Mouse (Mus musculus) cortical plate, adult 2 months (tissue): ENCODE data around the gene Dph5. TPM values are rescaled to one million over a fixed set of nuclear protein-coding genes. Genes with fewer than 3 reads are reported as not detected.
"Not testable (repeated sequence)": the region's sequence is repeated elsewhere in the genome, so short reads cannot be mapped to it uniquely, and the experiment has no call there.

ENCODE experiments used
- H3K27ac ChIP-seq: fragments of 200-500 bp; 2 replicates; pipeline ENCODE4 v1.5.1; 2012; ENCODE audit warnings: low read length, control low read depth, inconsistent platforms; ENCODE audit not compliant: insufficient read depth
- H3K4me1 ChIP-seq: fragments of 200-500 bp; 2 replicates; pipeline ENCODE4 v1.6.1; 2011; ENCODE audit warnings: low read length; ENCODE audit not compliant: control insufficient read depth, insufficient read depth
- H3K4me3 ChIP-seq: fragments of 200-500 bp; 2 replicates; pipeline ENCODE4 v1.5.1; 2011; ENCODE audit warnings: mild to moderate bottlenecking, low read length, control low read depth; ENCODE audit not compliant: insufficient read depth
- CTCF ChIP-seq: fragments of 200-500 bp; IDR thresholded peaks from 2 replicates; pipeline ENCODE4 v1.5.1; 2011; ENCODE audit warnings: mild to moderate bottlenecking, control low read depth, low read length; ENCODE audit not compliant: insufficient read depth; ENCODE audit errors: extremely low read depth
- POLR2A ChIP-seq: fragments of 200-500 bp; IDR thresholded peaks from 2 replicates; pipeline ENCODE4 v1.6.1; 2011; ENCODE audit warnings: mild to moderate bottlenecking, low read length, control low read depth; ENCODE audit not compliant: insufficient read depth; ENCODE audit errors: extremely low read depth
- polyA plus RNA-seq: library from polyadenylated mRNA; depleted of rRNA; stranded (reverse); fragments of >200 nt; gene quantifications from 2 replicates; pipeline ENCODE4 v1.2.3, GENCODE M21; 2012

Dph5 gene
- polyA plus RNA-seq, 1 experiment, result 14.2 TPM

DNA sequence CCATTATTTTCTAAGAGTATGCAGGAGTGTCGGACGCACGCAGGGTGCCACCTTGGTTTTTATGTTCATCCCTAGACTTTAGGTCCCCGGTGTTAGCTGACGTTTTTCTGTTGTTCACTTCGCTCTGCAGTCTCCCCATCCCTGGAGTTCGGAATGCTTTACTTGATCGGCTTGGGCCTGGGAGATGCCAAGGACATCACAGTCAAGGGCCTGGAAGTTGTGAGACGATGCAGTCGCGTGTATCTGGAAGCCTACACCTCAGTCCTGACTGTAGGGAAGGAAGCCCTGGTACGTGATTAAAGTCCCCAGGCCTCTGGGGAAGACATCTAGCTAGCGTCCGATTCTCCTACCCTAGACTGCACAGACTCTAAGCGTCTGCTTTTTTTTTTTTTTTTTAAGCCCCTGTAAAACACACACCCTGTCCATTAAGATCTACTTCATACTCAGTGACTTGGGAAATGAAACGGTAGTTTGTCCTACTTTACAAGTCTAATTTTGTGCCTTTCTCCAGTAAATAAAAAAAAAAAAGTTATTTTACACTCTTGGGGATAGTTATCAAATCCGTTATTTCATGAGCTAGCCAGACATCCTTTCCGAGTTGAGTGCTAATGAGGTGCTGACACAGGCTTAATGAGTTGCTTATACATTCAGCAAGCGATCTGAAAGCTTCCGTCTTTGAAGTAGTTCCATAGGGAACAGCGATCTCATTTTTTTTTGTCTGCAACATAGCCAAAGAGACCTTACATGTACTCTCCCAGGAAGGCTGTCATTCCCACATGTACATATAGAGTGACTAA is 871 bp downstream of the Dph5 start:
- no peak for TF ChIP-seq POLR2A
- TF ChIP-seq CTCF, result no peak
- peak overlapping the region; percentile 94 for H3K4me3 ChIP-seq
- H3K27ac ChIP-seq, result no peak overlapping the region
- H3K4me1 ChIP-seq, result peaks cover 2% of the 10 kb centered on the region; the same call in 1 of the 2 replicates

DNA sequence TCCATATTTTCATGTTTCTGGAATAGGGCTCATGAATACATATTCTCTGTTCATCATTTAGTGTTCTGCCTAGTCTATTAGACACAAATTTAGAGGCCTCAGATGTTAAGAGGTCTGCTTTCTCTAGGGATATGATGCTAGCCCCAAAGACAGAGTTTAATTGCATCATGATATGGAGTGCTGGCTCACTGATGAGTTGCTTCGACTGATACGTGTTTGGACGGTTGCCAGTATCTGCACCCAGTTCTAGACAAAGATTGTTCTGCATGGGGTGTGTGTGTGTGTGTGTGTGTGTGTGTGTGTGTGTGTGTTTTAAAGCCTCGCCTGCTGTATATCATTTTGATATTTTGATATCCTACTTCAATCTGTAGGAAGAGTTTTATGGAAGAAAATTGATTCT is 4.7 kb downstream of the Dph5 start:
- H3K27ac ChIP-seq, result no peak overlapping the region
- peaks cover 2% of the 10 kb centered on the region; the same call in 1 of the 2 replicates for H3K4me1 ChIP-seq
- TF ChIP-seq POLR2A, result no peak
- no peak overlapping the region for H3K4me3 ChIP-seq

DNA sequence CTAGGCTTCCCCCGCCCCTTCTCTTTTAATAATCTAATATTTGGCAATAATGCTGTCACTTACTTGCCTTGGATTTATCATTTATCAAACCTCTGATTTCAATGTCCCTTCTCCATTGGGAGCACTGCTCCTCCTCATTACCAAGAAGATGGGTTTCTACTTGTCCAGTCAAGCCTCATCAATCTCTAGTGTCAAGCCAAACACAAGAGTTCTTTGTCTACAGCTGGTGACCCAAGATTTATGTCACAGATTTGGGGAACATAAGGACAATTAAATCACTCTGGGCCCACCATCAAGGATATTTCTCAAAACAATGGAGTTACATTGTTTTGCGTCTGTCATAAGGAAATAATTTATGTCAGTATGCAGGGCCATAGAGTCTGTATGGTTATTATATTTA is 5.5 kb downstream of the Dph5 start:
- no peak overlapping the region for H3K4me3 ChIP-seq
- TF ChIP-seq CTCF (no peak), POLR2A (no peak)
- H3K27ac ChIP-seq, result no peak overlapping the region
- peaks cover 2% of the 10 kb centered on the region; the same call in 1 of the 2 replicates for H3K4me1 ChIP-seq

DNA sequence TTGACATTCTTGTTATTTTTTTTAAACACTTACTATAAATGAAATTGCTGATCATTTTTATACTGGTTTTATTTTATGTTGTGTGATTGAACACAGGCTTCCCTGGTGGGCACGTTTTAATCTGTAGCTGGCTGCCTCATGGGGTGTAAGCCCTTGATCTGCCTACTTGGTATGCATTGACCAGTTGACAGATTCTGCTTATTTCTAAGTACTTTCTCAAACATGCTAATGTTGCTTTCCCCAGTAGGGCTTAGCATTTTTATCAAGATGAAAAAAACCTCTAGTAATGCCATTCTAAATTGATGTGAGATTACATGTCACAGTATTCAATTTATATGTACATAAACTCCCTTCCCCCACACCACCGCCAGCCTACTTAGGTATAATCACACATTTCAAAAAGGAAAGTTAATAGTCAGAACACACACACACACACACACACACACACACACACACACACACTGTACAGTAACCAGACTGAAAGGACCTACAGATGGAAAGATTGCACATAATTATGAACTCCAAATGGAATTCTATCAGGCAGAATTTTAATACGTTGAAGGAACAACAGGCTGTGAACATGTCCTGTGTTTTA is 10.8 kb downstream of the Dph5 start:
- no peak overlapping the region for H3K4me3 ChIP-seq
- TF ChIP-seq POLR2A (no peak), CTCF (no peak)
- no peaks in the 10 kb centered on the region for H3K4me1 ChIP-seq
- H3K27ac ChIP-seq, result no peak overlapping the region

- H3K27ac ChIP-seq, result no peak overlapping the region
- no peak for TF ChIP-seq POLR2A
- no peak for TF ChIP-seq CTCF
- H3K4me3 ChIP-seq, result no peak overlapping the region
- no peaks in the 10 kb centered on the region for H3K4me1 ChIP-seq
Observed at GRCm38 (mm10) chr3:115902301-115902956, 14.8 kb downstream of the Dph5 start.

DNA sequence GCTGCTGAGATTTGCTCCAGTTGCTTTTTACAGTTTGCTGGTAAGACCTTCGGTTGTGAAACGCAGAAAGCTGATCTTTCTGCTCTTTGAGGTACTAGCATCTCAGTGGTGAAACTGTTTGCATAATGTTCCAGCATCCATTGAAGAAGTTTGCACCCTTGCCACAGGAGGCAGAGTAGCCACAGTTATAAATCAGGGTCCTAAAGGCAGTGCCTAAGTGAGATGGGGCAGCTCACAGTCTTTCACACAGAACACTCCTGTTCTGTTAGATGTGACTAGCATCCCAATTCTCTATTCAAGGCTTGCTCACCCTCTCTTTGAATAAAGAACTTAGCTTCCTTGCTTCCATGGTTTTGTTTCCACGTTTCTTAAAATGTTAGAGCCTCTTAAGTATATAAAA is 17.4 kb downstream of the Dph5 start:
- H3K27ac ChIP-seq, result no peak overlapping the region
- no peak overlapping the region for H3K4me3 ChIP-seq
- TF ChIP-seq CTCF, result 0 out of 2 replicates have a peak, but pooled peaks have one; percentile 5
- TF ChIP-seq POLR2A, result no peak
- H3K4me1 ChIP-seq, result no peaks in the 10 kb centered on the region

DNA sequence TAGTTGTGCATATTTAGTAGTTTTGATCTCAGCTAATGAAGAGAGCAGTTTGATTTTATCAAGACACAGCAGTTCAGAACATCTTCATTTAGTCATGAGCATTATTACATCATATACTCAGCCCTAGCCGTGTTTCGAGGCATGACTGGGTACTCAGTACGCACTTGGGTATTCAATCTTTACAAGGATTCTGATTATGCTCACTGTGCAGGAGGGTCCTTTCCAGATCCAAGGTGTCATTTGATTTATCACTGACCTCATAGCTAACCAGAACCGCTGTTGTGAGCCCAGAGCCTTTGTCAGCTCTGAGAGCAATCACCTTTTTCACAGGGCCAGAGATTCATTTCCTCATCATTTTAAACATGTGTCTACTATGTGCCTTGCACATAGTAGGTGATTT is 17.9 kb downstream of the Dph5 start:
- Histone ChIP-seq H3K4me1 (no peaks in the 10 kb centered on the region), H3K4me3 (no peak overlapping the region), H3K27ac (no peak overlapping the region)
- no peak for TF ChIP-seq POLR2A
- no peak for TF ChIP-seq CTCF

- not testable (repeated sequence) for H3K27ac ChIP-seq, H3K4me3 ChIP-seq, H3K4me1 ChIP-seq
Observed at GRCm38 (mm10) chr3:115907406-115907805, 19.8 kb downstream of the Dph5 start.

DNA sequence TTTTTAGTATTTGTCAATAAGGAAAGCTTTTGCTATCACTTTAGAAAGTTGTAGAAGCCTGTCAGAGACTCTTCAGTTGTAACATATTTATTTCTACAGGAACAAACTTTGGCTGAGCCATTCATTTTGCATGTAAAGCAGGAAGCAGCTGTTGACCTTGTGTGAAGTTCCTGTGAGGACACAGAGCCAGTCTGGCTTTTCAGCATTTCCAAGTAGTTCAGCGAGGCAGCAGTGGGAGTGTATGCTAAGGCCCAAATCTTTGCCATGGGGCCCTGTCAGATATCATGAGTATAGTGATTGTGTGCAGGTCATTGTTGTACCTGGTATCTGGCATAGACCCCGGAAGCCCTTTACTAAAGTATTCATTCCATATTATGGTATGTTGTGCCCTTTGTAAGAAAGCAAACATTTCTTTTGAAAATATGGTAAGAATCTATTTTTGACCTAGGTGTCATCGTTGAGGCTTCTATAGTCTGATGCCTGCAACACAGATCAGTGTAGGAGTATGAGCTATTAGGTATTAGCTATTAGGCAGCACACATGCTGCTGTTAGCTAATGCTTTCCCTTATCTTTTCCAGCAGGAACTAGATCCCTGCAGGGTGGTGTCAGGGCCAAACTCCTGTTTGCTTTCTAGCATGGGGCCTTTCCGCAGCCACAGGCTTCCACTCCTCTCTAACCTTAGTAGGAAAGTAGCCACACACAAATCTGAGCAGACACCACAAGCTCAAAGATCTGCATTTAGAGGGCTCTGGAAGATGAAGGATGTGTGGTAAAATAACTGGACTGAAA is 37.0 kb downstream of the Dph5 start:
- TF ChIP-seq POLR2A, result no peak
- no peak for TF ChIP-seq CTCF
- H3K27ac ChIP-seq, result no peak overlapping the region
- no peaks in the 10 kb centered on the region for H3K4me1 ChIP-seq
- H3K4me3 ChIP-seq, result no peak overlapping the region
